Mouse (Mus musculus) testis, adult 2 months (tissue): ENCODE data around the gene Gcnt1. TPM values are rescaled to one million over a fixed set of nuclear protein-coding genes. Genes with fewer than 3 reads are reported as not detected.

Source experiments
- H3K27ac ChIP-seq: fragments of 200-500 bp; 2 replicates; pipeline ENCODE4 v1.5.1; 2012; ENCODE audit warnings: low read depth, low read length; ENCODE audit not compliant: control insufficient read depth, insufficient read depth
- H3K27me3 ChIP-seq: fragments of 200-500 bp; 2 replicates; pipeline ENCODE4 v1.6.1; 2012; ENCODE audit warnings: mild to moderate bottlenecking, low read length, moderate library complexity; ENCODE audit not compliant: control insufficient read depth, insufficient read depth
- H3K36me3 ChIP-seq: fragments of 200-500 bp; 2 replicates; pipeline ENCODE4 v1.6.1; 2012; ENCODE audit warnings: mild to moderate bottlenecking, low read length; ENCODE audit not compliant: control insufficient read depth, insufficient read depth
- H3K4me1 ChIP-seq: fragments of 200-500 bp; 2 replicates; pipeline ENCODE4 v1.6.1; 2012; ENCODE audit warnings: low read length; ENCODE audit not compliant: control insufficient read depth, insufficient read depth
- H3K4me3 ChIP-seq: fragments of 200-500 bp; 2 replicates; pipeline ENCODE4 v1.5.1; 2012; ENCODE audit warnings: low read depth, mild to moderate bottlenecking, low read length, moderate library complexity, mixed read lengths; ENCODE audit not compliant: control insufficient read depth
- CTCF ChIP-seq: fragments of 200-500 bp; IDR thresholded peaks from 2 replicates; pipeline ENCODE4 v1.5.1; 2012; ENCODE audit warnings: low read depth, mild to moderate bottlenecking, inconsistent platforms, low read length, moderate library complexity; ENCODE audit not compliant: control insufficient read depth, insufficient read depth, insufficient replicate concordance
- POLR2A ChIP-seq: fragments of 200-500 bp; IDR thresholded peaks from 2 replicates; pipeline ENCODE4 v1.6.1; 2012; ENCODE audit warnings: low read depth, mild to moderate bottlenecking, inconsistent platforms, low read length, moderate library complexity; ENCODE audit not compliant: control insufficient read depth
- polyA plus RNA-seq: library from polyadenylated mRNA; depleted of rRNA; stranded (reverse); fragments of >200 nt; gene quantifications from 2 replicates; pipeline ENCODE4 v1.2.3, GENCODE M21; 2012; rRNA removed

Gene Gcnt1
- 0.23 and 0.31 TPM in 2 replicates for polyA plus RNA-seq

GRCm38 (mm10) chr19:17372701-17373100, at the start of gene Gcnt1:
Gene Gcnt1, minus strand, starts transcription at chr19:17372844.
- TF ChIP-seq POLR2A, result no peak
- Histone ChIP-seq H3K27me3 (no peaks in the 10 kb centered on the region), H3K4me3 (no peak within 1 kb of the TSS)

GRCm38 (mm10) chr19:17417855-17418254, 45.2 kb upstream of the Gcnt1 start:
- Histone ChIP-seq H3K4me1 (no peaks in the 10 kb centered on the region), H3K36me3 (no peaks in the 10 kb centered on the region), H3K27me3 (no peaks in the 10 kb centered on the region), H3K4me3 (no peak overlapping the region), H3K27ac (no peak overlapping the region)
- no peak for TF ChIP-seq POLR2A
- no peak for TF ChIP-seq CTCF

More at GRCm38 (mm10) chr19:17372701-17373100, at the start of gene Gcnt1:
- no peak within 1 kb of the TSS for H3K27ac ChIP-seq
- H3K4me1 ChIP-seq, result no peaks in the 10 kb centered on the region
- H3K36me3 ChIP-seq, result no peaks in the 10 kb centered on the region

GRCm38 (mm10) chr19:17412915-17413459, 40.3 kb upstream of the Gcnt1 start:
- Histone ChIP-seq H3K4me3 (no peak overlapping the region), H3K27ac (no peak overlapping the region), H3K27me3 (no peaks in the 10 kb centered on the region), H3K4me1 (no peaks in the 10 kb centered on the region), H3K36me3 (no peaks in the 10 kb centered on the region)
- TF ChIP-seq POLR2A (no peak), CTCF (no peak)

GRCm38 (mm10) chr19:17410465-17411065, 37.9 kb upstream of the Gcnt1 start:
- no peaks in the 10 kb centered on the region for H3K27me3 ChIP-seq

GRCm38 (mm10) chr19:17409351-17409750, 36.7 kb upstream of the Gcnt1 start:
- Histone ChIP-seq H3K36me3 (no peaks in the 10 kb centered on the region), H3K27me3 (no peaks in the 10 kb centered on the region), H3K4me1 (no peaks in the 10 kb centered on the region), H3K27ac (no peak overlapping the region), H3K4me3 (no peak overlapping the region)
- TF ChIP-seq POLR2A, result no peak
- TF ChIP-seq CTCF, result no peak

More at GRCm38 (mm10) chr19:17410465-17411065, 37.9 kb upstream of the Gcnt1 start:
- Histone ChIP-seq H3K27ac (no peak overlapping the region), H3K4me3 (no peak overlapping the region), H3K36me3 (no peaks in the 10 kb centered on the region), H3K4me1 (no peaks in the 10 kb centered on the region)
- TF ChIP-seq CTCF (no peak), POLR2A (no peak)

GRCm38 (mm10) chr19:17408591-17408990, 35.9 kb upstream of the Gcnt1 start:
- Histone ChIP-seq H3K4me3 (no peak overlapping the region), H3K27me3 (no peaks in the 10 kb centered on the region), H3K4me1 (no peaks in the 10 kb centered on the region), H3K36me3 (no peaks in the 10 kb centered on the region), H3K27ac (no peak overlapping the region)
- TF ChIP-seq CTCF (no peak), POLR2A (no peak)

GRCm38 (mm10) chr19:17406823-17407222, 34.2 kb upstream of the Gcnt1 start:
- Histone ChIP-seq H3K4me1 (no peaks in the 10 kb centered on the region), H3K27ac (no peak overlapping the region), H3K27me3 (no peaks in the 10 kb centered on the region), H3K36me3 (no peaks in the 10 kb centered on the region), H3K4me3 (no peak overlapping the region)
- TF ChIP-seq POLR2A (no peak), CTCF (no peak)

GRCm38 (mm10) chr19:17403175-17403574, 30.5 kb upstream of the Gcnt1 start:
- H3K4me1 ChIP-seq, result no peaks in the 10 kb centered on the region
- H3K27me3 ChIP-seq, result no peaks in the 10 kb centered on the region
- H3K36me3 ChIP-seq, result no peaks in the 10 kb centered on the region
- TF ChIP-seq POLR2A, result no peak
- TF ChIP-seq CTCF, result no peak
- H3K4me3 ChIP-seq, result no peak overlapping the region
- H3K27ac ChIP-seq, result no peak overlapping the region
